Mouse (Mus musculus): ENCODE results near the gene Cct7.

DNA sequence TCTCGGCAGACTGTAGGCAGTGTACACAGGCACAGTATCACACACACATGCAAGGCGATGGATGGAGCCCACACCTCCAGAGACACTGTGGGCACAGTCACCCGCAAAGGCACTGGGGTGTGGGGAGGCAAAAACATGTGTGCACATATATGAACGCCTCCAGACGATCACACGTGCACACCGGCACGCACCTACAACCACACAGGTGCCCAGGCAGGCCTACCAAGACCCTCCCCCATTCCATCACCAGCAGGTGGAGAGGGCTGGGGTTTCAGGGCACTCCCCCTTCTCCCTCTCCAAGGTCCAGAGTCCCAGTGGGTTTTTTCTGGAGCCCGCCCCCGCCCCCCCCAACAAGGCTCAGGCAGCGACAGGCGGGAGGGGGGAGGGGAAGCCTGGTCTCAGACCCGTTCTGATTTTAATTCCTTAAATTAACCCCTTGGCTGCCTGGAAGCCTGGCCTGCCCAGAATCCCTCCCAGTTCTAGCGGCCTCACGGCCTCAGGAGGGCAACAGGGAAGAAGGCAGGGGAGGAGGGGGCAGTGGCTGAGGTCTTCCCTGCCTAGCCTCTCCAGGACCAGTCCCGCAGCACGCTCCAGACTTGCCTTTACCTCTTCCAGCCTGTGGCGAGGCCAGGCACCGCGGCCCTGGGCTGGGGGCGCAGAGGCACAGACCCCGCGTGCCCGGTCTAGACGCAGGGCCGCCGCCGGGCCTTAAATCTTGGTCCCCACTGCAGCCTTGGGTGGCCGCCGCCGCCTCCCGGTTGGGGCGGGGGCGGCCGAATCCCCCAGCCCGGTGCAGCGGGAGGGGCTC lies 51.0 kb downstream of the Cct7 start:
- no peak for TF ChIP-seq CTCF (IDR thresholded peaks at IDR 0.05; ENCODE audit: low read depth, low read length)
- TF ChIP-seq POLR2A (IDR thresholded peaks at IDR 0.05; ENCODE audit: borderline replicate concordance, low read depth, low read length): no peak

All from bone marrow macrophage, adult 2 months (primary cell).